20 mouse cellular contexts compared by ENCODE assay signal in the genomic region with DNA sequence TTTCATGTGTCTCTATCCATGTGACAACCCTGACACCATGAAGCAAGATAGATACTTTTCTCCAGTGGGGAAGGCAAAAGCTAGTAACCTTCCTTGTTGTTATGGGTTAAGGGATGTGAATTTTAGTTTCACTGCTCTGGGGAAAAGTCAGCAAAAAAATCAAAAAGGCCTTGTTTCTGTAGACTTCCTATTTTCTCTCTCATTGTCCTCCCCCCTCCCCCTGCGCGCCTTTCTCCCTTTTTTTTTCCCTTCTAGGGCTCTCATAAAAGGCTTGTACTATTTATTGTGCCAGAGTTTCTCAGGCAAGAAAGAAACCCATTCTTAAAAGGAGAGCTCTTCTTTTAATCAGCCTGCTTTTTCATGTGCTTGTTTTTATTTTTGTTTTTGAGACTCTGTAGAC.
DNase-seq lines count a peak whose midpoint lies in the region; ATAC-seq and TF ChIP-seq lines count a peak whose summit lies in the region.
"Had no signal": no experiment of that assay in that cellular context is flagged by ENCODE, and none has a peak within 500 bp of the region (broad histone marks: within the 10 kb centered on the region; RNA-seq: fewer than 3 reads in every experiment).

No protein-coding gene starts in this region.

- no peak for TF ChIP-seq CTCF in MEL (IDR thresholded peaks at IDR 0.05 in 2 of 3, conservative IDR thresholded peaks at IDR 0.05 in 1 of 3; ENCODE audit: control insufficient read depth in 1 of 3, insufficient read depth in 1 of 3, low read depth in 2 of 3, low read length in 3 of 3, poor library complexity in 1 of 3, severe bottlenecking in 1 of 3)
- no peak for TF ChIP-seq CTCF in brain, embryonic 14.5 days (IDR thresholded peaks at IDR 0.05; ENCODE audit: borderline replicate concordance, extremely low read depth, insufficient read depth, insufficient read length)

- H3K79me2 ChIP-seq in MEL (ENCODE audit: control insufficient read depth, insufficient read depth, low read length, poor library complexity): no peaks in the 10 kb centered on the region

- no peak overlapping the region for H3K9ac ChIP-seq in MEL (ENCODE audit: control insufficient read depth, low read depth, low read length, poor library complexity, severe bottlenecking)
- H3K9ac ChIP-seq: embryonic facial prominence, embryonic 13.5 days; embryonic facial prominence, embryonic 15.5 days; forebrain, embryonic 13.5 days had no signal

- no peaks in the 10 kb centered on the region for H3K27me3 ChIP-seq in MEL (ENCODE audit: control insufficient read depth in 1 of 2, insufficient read depth in 2 of 2, low read length in 2 of 2)
- H3K27me3 ChIP-seq: embryonic facial prominence, embryonic 13.5 days; embryonic facial prominence, embryonic 15.5 days; forebrain, embryonic 13.5 days; Patski had no signal

- peaks cover 0 to 20% of the 10 kb centered on the region in 2 experiments; a peak in 2 of 4 replicates for H3K36me3 ChIP-seq in MEL (ENCODE audit: control insufficient read depth in 1 of 2, insufficient read depth in 2 of 2, low read length in 2 of 2)
- H3K36me3 ChIP-seq: embryonic facial prominence, embryonic 13.5 days; embryonic facial prominence, embryonic 15.5 days had no signal

- TF ChIP-seq EP300 in MEL (IDR thresholded peaks at IDR 0.05; ENCODE audit: low read depth in 1 of 2, low read length in 2 of 2): peak in 1 of 2 experiments; percentile 54; a peak in 2 of 4 replicates

- H3K4me3 ChIP-seq in MEL (ENCODE audit: control insufficient read depth in 1 of 2, insufficient read depth in 1 of 2, low read depth in 2 of 2, low read length in 2 of 2): no peak overlapping the region
- H3K4me3 ChIP-seq: embryonic facial prominence, embryonic 13.5 days; embryonic facial prominence, embryonic 15.5 days; erythroblast, embryonic 14.5 days; forebrain, embryonic 13.5 days had no signal

- ATAC-seq in granulocyte monocyte progenitor cell, adult 5-6 weeks (replicated peaks; ENCODE audit: poor library complexity, severe bottlenecking): peak; percentile 27; the same call in 1 of the 2 replicates
- ATAC-seq: activated CD4-positive, CD25-positive, alpha-beta regulatory T cell, adult 4 months; Patski had no signal

- H3K27ac ChIP-seq in MEL (ENCODE audit: control insufficient read depth, low read depth, low read length): peak overlapping the region; percentile 17; the same call in 1 of the 2 replicates
- H3K27ac ChIP-seq: embryonic facial prominence, embryonic 13.5 days; embryonic facial prominence, embryonic 15.5 days; forebrain, embryonic 13.5 days had no signal

- TF ChIP-seq POLR2A in MEL (IDR thresholded peaks at IDR 0.05; ENCODE audit: control insufficient read depth in 1 of 2, insufficient read depth in 1 of 2, low read depth in 1 of 2, low read length in 2 of 2, poor library complexity in 1 of 2): no peak
- no peak for TF ChIP-seq POLR2A in brain, embryonic 14.5 days (IDR thresholded peaks at IDR 0.05; ENCODE audit: borderline replicate concordance, extremely low read depth, insufficient read depth, insufficient read length, poor library complexity, severe bottlenecking)

- DNase-seq in MEL (ENCODE audit: low read depth, low spot score): peak; percentile 50
- DNase-seq in brain, embryonic 14.5 days (ENCODE audit: low read depth): peak; percentile 6
- DNase-seq in gastrocnemius, postnatal 14 days: no peak
- DNase-seq in embryo, embryonic 11 days: no peak
- DNase-seq: adrenal gland, adult 8-10 months; adrenal gland, postnatal 14 days; adrenal gland, postnatal 36 days; cerebellum, adult 11 months; cerebellum, adult 18-20 months; cerebellum, adult 8-10 months; cerebellum, adult 9-11 months; cerebellum, postnatal 14 days; cerebellum, postnatal 36 days had no signal

- H3K9me3 ChIP-seq in MEL (replicated peaks; ENCODE audit: insufficient read depth, low read length): no peaks in the 10 kb centered on the region
- H3K9me3 ChIP-seq: embryonic facial prominence, embryonic 13.5 days; embryonic facial prominence, embryonic 15.5 days; forebrain, embryonic 13.5 days had no signal

- TF ChIP-seq RAD21 in MEL (IDR thresholded peaks at IDR 0.05; ENCODE audit: low read depth, low read length): no peak

- intact Hi-C loops in gastrocnemius, postnatal 14 days (cut with DNase I; ENCODE audit: low total_unique reads): no loop called here

- peaks cover 5 to 19% of the 10 kb centered on the region in 2 experiments for H3K4me1 ChIP-seq in MEL (ENCODE audit: control insufficient read depth in 1 of 2, insufficient read depth in 2 of 2, low read length in 2 of 2)
- H3K4me1 ChIP-seq: embryonic facial prominence, embryonic 13.5 days; embryonic facial prominence, embryonic 15.5 days; forebrain, embryonic 13.5 days had no signal

TF ChIP-seq in MEL, 35 proteins besides CTCF, POLR2A, EP300 and RAD21:
- no peak for TF ChIP-seq CHD2 (IDR thresholded peaks at IDR 0.05; ENCODE audit: low read length)
- TF ChIP-seq ELF1 (IDR thresholded peaks at IDR 0.05; ENCODE audit: low read depth, low read length): no peak
- TF ChIP-seq MYC (IDR thresholded peaks at IDR 0.05; ENCODE audit: low read depth, low read length): no peak
- 0 out of 2 replicates have a peak, but pooled peaks have one; percentile 7 for TF ChIP-seq ETS1 (IDR thresholded peaks at IDR 0.05; ENCODE audit: low read depth, low read length)
- peak; percentile 88 for TF ChIP-seq ZNF384 (IDR thresholded peaks at IDR 0.05; ENCODE audit: low read depth, low read length)
- TF ChIP-seq TAL1 (IDR thresholded peaks at IDR 0.05; ENCODE audit: low read length): no peak
- TF ChIP-seq GATA1 (IDR thresholded peaks at IDR 0.05; ENCODE audit: low read depth, low read length): no peak
- TF ChIP-seq POLR2AphosphoS5 (IDR thresholded peaks at IDR 0.05; ENCODE audit: borderline replicate concordance, low read depth, low read length): no peak
- TF ChIP-seq POLR2AphosphoS2 (IDR thresholded peaks at IDR 0.05; ENCODE audit: low read length): no peak
- no peak for TF ChIP-seq USF2 (IDR thresholded peaks at IDR 0.05; ENCODE audit: borderline replicate concordance in 1 of 2, insufficient read depth in 1 of 2, low read depth in 1 of 2, low read length in 2 of 2)
- no peak; the same call in 1 of the 2 replicates for TF ChIP-seq MAZ (IDR thresholded peaks at IDR 0.05; ENCODE audit: low read depth, low read length)
- no peak for TF ChIP-seq MEF2A (IDR thresholded peaks at IDR 0.05; ENCODE audit: extremely low read depth, insufficient replicate concordance, low read depth, low read length, poor library complexity, severe bottlenecking)
- no peak for TF ChIP-seq USF1 (IDR thresholded peaks at IDR 0.05; ENCODE audit: low read depth, low read length)
- no peak for TF ChIP-seq MYB (IDR thresholded peaks at IDR 0.05; ENCODE audit: low read depth, low read length)
- TF ChIP-seq MXI1 (IDR thresholded peaks at IDR 0.05; ENCODE audit: low read depth, low read length): no peak
- TF ChIP-seq TCF12 (IDR thresholded peaks at IDR 0.05; ENCODE audit: low read depth, low read length): no peak
- TF ChIP-seq ZMIZ1 (IDR thresholded peaks at IDR 0.05; ENCODE audit: low read depth, low read length): no peak
- TF ChIP-seq TBP (IDR thresholded peaks at IDR 0.05; ENCODE audit: low read depth, low read length): no peak
- TF ChIP-seq KAT2A (conservative IDR thresholded peaks at IDR 0.05; ENCODE audit: low read depth, low read length): no peak
- 0 out of 2 replicates have a peak, but pooled peaks have one; percentile 3 for TF ChIP-seq ZC3H11A (IDR thresholded peaks at IDR 0.05; ENCODE audit: low read depth, low read length)
- TF ChIP-seq MAFK (IDR thresholded peaks at IDR 0.05; ENCODE audit: borderline replicate concordance, low read depth, low read length): no peak
- TF ChIP-seq JUND (IDR thresholded peaks at IDR 0.05; ENCODE audit: low read depth, low read length): no peak

Comparison
In these comparisons a context has a peak if more than half of its experiments do, and no peak if none do; other contexts are left out.
1. DNase-seq: peak in MEL (single experiment) and brain, embryonic 14.5 days (single experiment); none in gastrocnemius, postnatal 14 days (single experiment) and embryo, embryonic 11 days (single experiment).